Mouse (Mus musculus) heart, adult 2 months (tissue): Measurements from ENCODE around the gene Ppp2r5b.

Experiments
- CTCF ChIP-seq: fragments of 200-600 bp; IDR thresholded peaks from 2 replicates; pipeline ENCODE4 v1.8.1; 2022; ENCODE audit warnings: antibody characterized with exemption, mild to moderate bottlenecking, moderate library complexity
- POLR2A ChIP-seq: fragments of 200-500 bp; IDR thresholded peaks from 2 replicates; pipeline ENCODE4 v1.6.1; 2011; ENCODE audit warnings: mild to moderate bottlenecking, low read depth, low read length, control low read depth; ENCODE audit not compliant: insufficient read depth

GRCm38 (mm10) chr19:6285226-6285625, 49.6 kb upstream of the Ppp2r5b start:
- TF ChIP-seq CTCF = no peak
- no peak for TF ChIP-seq POLR2A
